In genomic region chr5:149198782-149199181, GRCm38 (mm10) we compare ENCODE assay signal across 17 mouse cellular contexts.
"Had no signal": no experiment of that assay in that cellular context is flagged by ENCODE, and none has a peak within 500 bp of the region (broad histone marks: within the 10 kb centered on the region; RNA-seq: fewer than 3 reads in every experiment).

No protein-coding gene starts in this region.

- H3K27me3 ChIP-seq: liver, embryonic 15.5 days; lung, embryonic 15.5 days; megakaryocyte, embryonic 14.5 days; midbrain, embryonic 12.5 days; neural tube, embryonic 12.5 days; stomach, embryonic 15.5 days had no signal

- H3K9ac ChIP-seq: liver, embryonic 15.5 days; lung, embryonic 15.5 days; midbrain, embryonic 12.5 days; neural tube, embryonic 12.5 days; stomach, embryonic 15.5 days had no signal

- ATAC-seq: lung, postnatal 0 days had no signal

- DNase-seq: lung, adult 2 months; lung, postnatal 14 days; lung, postnatal 36 days; midbrain, embryonic 14.5 days; right cerebral cortex, postnatal 14 days; thymus, adult 2 months; thymus, postnatal 25 days; thymus, postnatal 4 days had no signal

- H3K4me3 ChIP-seq: liver, embryonic 15.5 days; lung, embryonic 15.5 days; megakaryocyte, embryonic 14.5 days; midbrain, embryonic 12.5 days; neural tube, embryonic 12.5 days; stomach, embryonic 15.5 days had no signal

- H3K27ac ChIP-seq: liver, embryonic 15.5 days; lung, embryonic 15.5 days; macrophage; midbrain, embryonic 12.5 days; neural tube, embryonic 12.5 days; stomach, embryonic 15.5 days; stomach, postnatal 0 days had no signal

- H3K4me2 ChIP-seq: liver, embryonic 15.5 days; lung, embryonic 15.5 days; midbrain, embryonic 12.5 days; neural tube, embryonic 12.5 days; stomach, embryonic 15.5 days had no signal

- H3K9me3 ChIP-seq: liver, embryonic 15.5 days; lung, embryonic 15.5 days; megakaryocyte, embryonic 14.5 days; midbrain, embryonic 12.5 days; neural tube, embryonic 12.5 days; stomach, embryonic 15.5 days had no signal
